Mouse (Mus musculus): ENCODE results near the gene Fbxl5. TPM values are rescaled to one million over a fixed set of nuclear protein-coding genes. Genes with fewer than 3 reads are reported as not detected.

Fbxl5 gene
- total and polyA plus RNA-seq, 3 experiments: 20.9 to 45.3 (median 28.1) TPM

- dilution Hi-C loops (cut with MboI; ENCODE audit: extremely low pct_ligation_motif_present, extremely low pct_unique_long_range_greater_than_20kb, low sequenced_read_pairs): no loop called here
- no peak overlapping the region for H3K27ac ChIP-seq (ENCODE audit: insufficient read depth, low read depth)
- H3K36me3 ChIP-seq (replicated peaks in 1 of 2; ENCODE audit: control insufficient read depth in 1 of 2, insufficient read depth in 1 of 2, low read length in 1 of 2): no peaks in the 10 kb centered on the region
- no peak overlapping the region for H3K4me3 ChIP-seq (replicated peaks in 1 of 3; ENCODE audit: low read depth in 2 of 3, low read length in 2 of 3, poor library complexity in 1 of 3)
- H3K79me2 ChIP-seq (replicated peaks; ENCODE audit: control insufficient read depth, extremely low read depth, insufficient read depth, poor library complexity, severe bottlenecking): no peaks in the 10 kb centered on the region
- H3K4me2 ChIP-seq (ENCODE audit: insufficient read depth, low read depth, poor library complexity, severe bottlenecking): no peak overlapping the region
- no peak overlapping the region for H3K9ac ChIP-seq (ENCODE audit: insufficient read depth, low read depth)
- in situ Hi-C loops (cut with MboI; ENCODE audit: low pct_ligation_motif_present, low pct_unique_long_range_greater_than_20kb, low sequenced_read_pairs): no loop called here
- H3K27me3 ChIP-seq (replicated peaks): no peaks in the 10 kb centered on the region
- H3K4me1 ChIP-seq (ENCODE audit: control insufficient read depth in 1 of 2, insufficient read depth in 2 of 2): no peaks in the 10 kb centered on the region
- TF ChIP-seq HCFC1 (IDR thresholded peaks at IDR 0.05; ENCODE audit: low read depth, low read length) (no peak), RAD21 (IDR thresholded peaks at IDR 0.05; ENCODE audit: low read depth, low read length) (no peak), UBTF (IDR thresholded peaks at IDR 0.05; ENCODE audit: low read depth, low read length) (no peak), USF1 (IDR thresholded peaks at IDR 0.05; ENCODE audit: low read depth, low read length) (no peak), MEF2A (IDR thresholded peaks at IDR 0.05; ENCODE audit: borderline replicate concordance, low read depth, low read length) (no peak), CHD1 (IDR thresholded peaks at IDR 0.05; ENCODE audit: low read depth, low read length) (no peak), USF2 (conservative IDR thresholded peaks at IDR 0.05; ENCODE audit: low read depth, low read length) (no peak), MAZ (IDR thresholded peaks at IDR 0.05; ENCODE audit: low read depth, low read length) (no peak), JUND (conservative IDR thresholded peaks at IDR 0.05; ENCODE audit: low read depth, low read length) (no peak), POLR2AphosphoS2 (IDR thresholded peaks at IDR 0.05; ENCODE audit: low read depth, low read length) (no peak)
- DNase-seq (ENCODE audit: extremely low read depth): no peak
- no peaks in the 10 kb centered on the region for H3K9me3 ChIP-seq (replicated peaks; ENCODE audit: low read length)
Measured at GRCm38 (mm10) chr5:43697133-43697532, 124.3 kb downstream of the Fbxl5 start.

Other genes with a start within 250 kb of the Fbxl5 start
- gene Cc2d2a, start 159.3 kb downstream of the Fbxl5 start, total RNA-seq (2012; rRNA removed): 0.04 TPM in 2 replicates
- 0.12 TPM in 1 of 2 replicates, not detected in the other for gene Cc2d2a, start 159.3 kb downstream of the Fbxl5 start, total RNA-seq (2014; rRNA removed)
- gene Cc2d2a, start 159.3 kb downstream of the Fbxl5 start, polyA plus RNA-seq (2012; ENCODE audit: insufficient read length, low read depth): not detected in 2 replicates
- gene Bst1, start 2.8 kb downstream of the Fbxl5 start, total RNA-seq (2012; rRNA removed): 1.9 and 3.3 TPM in 2 replicates
- gene Bst1, start 2.8 kb downstream of the Fbxl5 start, total RNA-seq (2014; rRNA removed): 4.7 and 4.8 TPM in 2 replicates
- 8.9 and 9.9 TPM in 2 replicates for gene Bst1, start 2.8 kb downstream of the Fbxl5 start, polyA plus RNA-seq (2012; ENCODE audit: insufficient read length, low read depth)
- gene Cd38, start 46.9 kb upstream of the Fbxl5 start, total RNA-seq (2012; rRNA removed): 2.9 and 3.3 TPM in 2 replicates
- 1.5 and 1.7 TPM in 2 replicates for gene Cd38, start 46.9 kb upstream of the Fbxl5 start, total RNA-seq (2014; rRNA removed)
- 0.87 and 0.93 TPM in 2 replicates for gene Cd38, start 46.9 kb upstream of the Fbxl5 start, polyA plus RNA-seq (2012; ENCODE audit: insufficient read length, low read depth)
- 1.4 and 1.8 TPM in 2 replicates for gene Gm7879, start 91.5 kb upstream of the Fbxl5 start, total RNA-seq (2012; rRNA removed)
- 16.3 and 20.1 TPM in 2 replicates for gene Gm7879, start 91.5 kb upstream of the Fbxl5 start, total RNA-seq (2014; rRNA removed)
- 1.0 TPM in 1 of 2 replicates, not detected in the other for gene Gm7879, start 91.5 kb upstream of the Fbxl5 start, polyA plus RNA-seq (2012; ENCODE audit: insufficient read length, low read depth)
- gene Fgfbp1, start 160.1 kb upstream of the Fbxl5 start, total RNA-seq (2012; rRNA removed): not detected in 2 replicates
- not detected in 2 replicates for gene Fgfbp1, start 160.1 kb upstream of the Fbxl5 start, total RNA-seq (2014; rRNA removed)
- gene Fgfbp1, start 160.1 kb upstream of the Fbxl5 start, polyA plus RNA-seq (2012; ENCODE audit: insufficient read length, low read depth): not detected in 2 replicates

Measured in CH12.LX (cell line).